Mouse (Mus musculus): ENCODE measurements at regions not wholly inside any gene's neighbourhood (a gene's known extent, or its start where the extent isn't known, plus 50 kb on each side); places are given as distances from the start of the nearest gene placed in this dataset.

DNA sequence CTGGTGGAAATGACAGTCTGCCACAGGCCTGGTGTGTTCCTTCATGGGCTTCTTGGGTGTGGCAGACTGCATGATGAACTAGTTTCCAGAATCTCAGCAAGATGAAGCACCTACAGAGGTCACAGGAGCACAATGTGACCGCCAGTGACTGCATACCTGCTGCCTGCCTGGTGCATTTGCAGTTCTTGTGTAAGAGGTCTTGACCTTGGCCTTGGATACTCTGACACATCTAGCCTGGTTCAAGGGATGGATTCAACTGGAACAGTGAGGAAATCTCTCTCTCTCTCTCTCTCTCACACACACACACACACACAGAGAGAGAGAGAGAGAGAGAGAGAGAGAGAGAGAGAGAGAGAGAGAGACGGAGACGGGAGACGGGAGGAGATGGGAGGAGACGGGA is 301.9 kb upstream of the Hs6st1 start:
- Histone ChIP-seq H3K27ac (no peak overlapping the region), H3K27me3 (ENCODE audit: control insufficient read depth, insufficient read depth, low read length) (no peaks in the 10 kb centered on the region), H3K36me3 (ENCODE audit: control insufficient read depth, insufficient read depth, low read length) (no peaks in the 10 kb centered on the region), H3K4me3 (no peak overlapping the region), H3K4me1 (ENCODE audit: control insufficient read depth, insufficient read depth, low read length) (no peaks in the 10 kb centered on the region), H3K79me2 (replicated peaks; ENCODE audit: control insufficient read depth, insufficient read depth, low read length) (no peaks in the 10 kb centered on the region), H3K9ac (ENCODE audit: low read depth, low read length) (no peak overlapping the region)
- TF ChIP-seq EP300 (IDR thresholded peaks at IDR 0.05; ENCODE audit: insufficient read depth, low read depth, low read length) (no peak), POLR2A (IDR thresholded peaks at IDR 0.05; ENCODE audit: insufficient read depth, low read depth, low read length) (no peak), CTCF (IDR thresholded peaks at IDR 0.05) (no peak)
- intact Hi-C loops (cut with DNase I), result no loop called here
- WGBS, result 75% methylated on average over 5 of the region's 5 CpGs
- no peak for DNase-seq

DNA sequence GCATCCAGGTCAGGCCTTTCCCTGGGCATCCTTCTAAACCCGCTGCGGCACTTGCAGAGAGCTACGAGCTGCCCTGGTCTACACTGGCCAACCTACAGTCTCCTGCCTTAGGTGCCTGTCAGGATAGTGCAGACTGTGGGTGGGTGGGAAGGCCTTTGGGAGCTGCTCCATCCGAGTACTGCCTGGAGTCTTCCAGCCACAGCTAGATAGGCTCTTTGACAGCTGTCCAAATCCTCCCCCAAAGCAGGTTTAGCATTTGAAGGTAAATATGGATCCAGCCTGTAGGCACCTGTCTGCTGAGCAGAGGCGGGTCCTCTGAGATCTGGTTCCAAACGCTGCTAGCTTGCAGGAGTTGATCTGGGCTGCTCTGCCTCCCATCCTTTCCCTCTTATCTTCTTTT is 295.6 kb upstream of the Hs6st1 start:
- Histone ChIP-seq H3K4me1 (ENCODE audit: control insufficient read depth, insufficient read depth, low read length) (no peaks in the 10 kb centered on the region), H3K27ac (no peak overlapping the region), H3K9ac (ENCODE audit: low read depth, low read length) (no peak overlapping the region), H3K36me3 (ENCODE audit: control insufficient read depth, insufficient read depth, low read length) (no peaks in the 10 kb centered on the region), H3K27me3 (ENCODE audit: control insufficient read depth, insufficient read depth, low read length) (no peaks in the 10 kb centered on the region), H3K4me3 (no peak overlapping the region), H3K79me2 (replicated peaks; ENCODE audit: control insufficient read depth, insufficient read depth, low read length) (no peaks in the 10 kb centered on the region)
- 82% methylated on average over 6 of the region's 6 CpGs for WGBS
- TF ChIP-seq EP300 (IDR thresholded peaks at IDR 0.05; ENCODE audit: insufficient read depth, low read depth, low read length), result no peak
- TF ChIP-seq POLR2A (IDR thresholded peaks at IDR 0.05; ENCODE audit: insufficient read depth, low read depth, low read length), result no peak
- TF ChIP-seq CTCF (IDR thresholded peaks at IDR 0.05), result no peak
- intact Hi-C loops (cut with DNase I), result no loop called here
- DNase-seq, result no peak

- no peak for TF ChIP-seq CTCF (IDR thresholded peaks at IDR 0.05)
- TF ChIP-seq EP300 (IDR thresholded peaks at IDR 0.05; ENCODE audit: insufficient read depth, low read depth, low read length), result no peak
- TF ChIP-seq POLR2A (IDR thresholded peaks at IDR 0.05; ENCODE audit: insufficient read depth, low read depth, low read length), result no peak
- 75% methylated on average over 2 of the region's 2 CpGs for WGBS
- no peak overlapping the region for H3K27ac ChIP-seq
Measured at GRCm38 (mm10) chr1:35774566-35774965, 293.6 kb upstream of the Hs6st1 start.

DNA sequence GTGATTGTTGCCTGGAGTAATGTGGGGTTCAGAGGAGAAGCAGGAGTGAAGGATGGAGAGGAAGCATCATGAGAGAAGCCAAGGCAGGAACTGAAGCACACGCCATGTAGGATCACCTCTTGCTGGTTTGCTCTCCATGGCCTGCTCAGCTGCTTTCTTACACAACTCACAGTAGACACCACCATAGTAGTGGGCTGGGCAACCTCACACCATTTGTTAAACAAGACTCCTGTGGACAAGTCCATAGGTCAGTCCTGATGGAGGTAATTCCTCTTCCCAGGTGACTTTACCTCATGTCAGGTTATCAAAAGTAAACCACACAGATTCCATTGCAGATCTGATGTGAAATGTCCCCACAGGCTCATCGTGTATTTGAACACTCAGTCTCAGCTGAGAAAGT is 285.5 kb upstream of the Hs6st1 start:
- Histone ChIP-seq H3K4me1 (ENCODE audit: control insufficient read depth, insufficient read depth, low read length) (no peaks in the 10 kb centered on the region), H3K36me3 (ENCODE audit: control insufficient read depth, insufficient read depth, low read length) (no peaks in the 10 kb centered on the region), H3K27ac (no peak overlapping the region), H3K4me3 (no peak overlapping the region), H3K27me3 (ENCODE audit: control insufficient read depth, insufficient read depth, low read length) (no peaks in the 10 kb centered on the region), H3K79me2 (replicated peaks; ENCODE audit: control insufficient read depth, insufficient read depth, low read length) (no peaks in the 10 kb centered on the region), H3K9ac (ENCODE audit: low read depth, low read length) (no peak overlapping the region)
- intact Hi-C loops (cut with DNase I), result no loop called here
- DNase-seq, result no peak
- 79% methylated on average over 2 of the region's 2 CpGs for WGBS
- TF ChIP-seq CTCF (IDR thresholded peaks at IDR 0.05), result no peak
- no peak for TF ChIP-seq POLR2A (IDR thresholded peaks at IDR 0.05; ENCODE audit: insufficient read depth, low read depth, low read length)
- TF ChIP-seq EP300 (IDR thresholded peaks at IDR 0.05; ENCODE audit: insufficient read depth, low read depth, low read length), result no peak

More at GRCm38 (mm10) chr1:35774566-35774965, 293.6 kb upstream of the Hs6st1 start:
- H3K4me1 ChIP-seq (ENCODE audit: control insufficient read depth, insufficient read depth, low read length), result no peaks in the 10 kb centered on the region
- H3K9ac ChIP-seq (ENCODE audit: low read depth, low read length), result no peak overlapping the region
- no peaks in the 10 kb centered on the region for H3K79me2 ChIP-seq (replicated peaks; ENCODE audit: control insufficient read depth, insufficient read depth, low read length)
- H3K36me3 ChIP-seq (ENCODE audit: control insufficient read depth, insufficient read depth, low read length), result no peaks in the 10 kb centered on the region
- intact Hi-C loops (cut with DNase I), result no loop called here
- H3K27me3 ChIP-seq (ENCODE audit: control insufficient read depth, insufficient read depth, low read length), result no peaks in the 10 kb centered on the region
- no peak for DNase-seq
- no peak overlapping the region for H3K4me3 ChIP-seq

DNA sequence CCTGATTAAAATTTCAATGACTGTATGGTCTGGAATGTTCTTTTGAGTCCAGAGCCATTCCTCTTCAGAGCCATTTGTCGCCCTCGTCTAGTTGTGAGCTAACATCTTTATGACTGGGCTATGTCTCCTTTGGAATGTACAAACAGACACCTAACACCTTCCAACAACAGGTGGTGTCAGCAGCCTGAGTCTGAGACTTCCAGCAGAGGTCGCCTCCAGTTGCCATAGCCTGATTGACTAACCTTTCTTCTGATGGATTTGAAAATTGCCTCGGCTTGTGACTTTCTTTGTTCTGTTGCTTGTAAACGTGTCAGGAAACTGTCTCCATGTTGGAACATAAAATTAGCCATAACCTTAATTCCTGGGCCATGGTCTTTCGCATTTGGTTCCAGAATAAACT is 284.8 kb upstream of the Hs6st1 start:
- H3K4me1 ChIP-seq (ENCODE audit: control insufficient read depth, insufficient read depth, low read length), result no peaks in the 10 kb centered on the region
- no peak for DNase-seq
- no peak overlapping the region for H3K27ac ChIP-seq
- TF ChIP-seq CTCF (IDR thresholded peaks at IDR 0.05) (peak; percentile 17; the same call in 1 of the 2 replicates), EP300 (IDR thresholded peaks at IDR 0.05; ENCODE audit: insufficient read depth, low read depth, low read length) (no peak), POLR2A (IDR thresholded peaks at IDR 0.05; ENCODE audit: insufficient read depth, low read depth, low read length) (no peak)
- WGBS, result 76% methylated on average over 6 of the region's 6 CpGs
- H3K79me2 ChIP-seq (replicated peaks; ENCODE audit: control insufficient read depth, insufficient read depth, low read length), result no peaks in the 10 kb centered on the region
- no peak overlapping the region for H3K9ac ChIP-seq (ENCODE audit: low read depth, low read length)
- H3K27me3 ChIP-seq (ENCODE audit: control insufficient read depth, insufficient read depth, low read length), result no peaks in the 10 kb centered on the region
- H3K4me3 ChIP-seq, result no peak overlapping the region
- H3K36me3 ChIP-seq (ENCODE audit: control insufficient read depth, insufficient read depth, low read length), result no peaks in the 10 kb centered on the region
- intact Hi-C loops (cut with DNase I), result no loop called here

- WGBS, result 80% methylated on average over 4 of the region's 4 CpGs
- Histone ChIP-seq H3K4me1 (ENCODE audit: control insufficient read depth, insufficient read depth, low read length) (no peaks in the 10 kb centered on the region), H3K27ac (no peak overlapping the region), H3K36me3 (ENCODE audit: control insufficient read depth, insufficient read depth, low read length) (no peaks in the 10 kb centered on the region), H3K9ac (ENCODE audit: low read depth, low read length) (no peak overlapping the region), H3K79me2 (replicated peaks; ENCODE audit: control insufficient read depth, insufficient read depth, low read length) (no peaks in the 10 kb centered on the region), H3K27me3 (ENCODE audit: control insufficient read depth, insufficient read depth, low read length) (no peaks in the 10 kb centered on the region), H3K4me3 (no peak overlapping the region)
- DNase-seq, result no peak
- TF ChIP-seq CTCF (IDR thresholded peaks at IDR 0.05), result no peak
- TF ChIP-seq POLR2A (IDR thresholded peaks at IDR 0.05; ENCODE audit: insufficient read depth, low read depth, low read length), result no peak
- no peak for TF ChIP-seq EP300 (IDR thresholded peaks at IDR 0.05; ENCODE audit: insufficient read depth, low read depth, low read length)
- intact Hi-C loops (cut with DNase I), result no loop called here
Measured at GRCm38 (mm10) chr1:35786241-35786640, 282.0 kb upstream of the Hs6st1 start.

All from heart, adult 2 months (tissue).